Mouse (Mus musculus) adrenal gland (tissue): ENCODE results near the gene Capzb.

Experiments used
- microRNA-seq, 2 experiments: library from miRNA; unstranded; fragments of <30 nt; microRNA quantifications; one replicate each; pipeline ENCODE4; 2019

Capzb gene

Small RNA genes within 50 kb of the gene (microRNA-seq; reads per million reads assigned to microRNA genes)
- gene Gm24245: 0 to 0.23 reads per million in 2 experiments
- gene Gm25732: 0.11 to 0.62 reads per million in 2 experiments
